Mouse (Mus musculus) lung, postnatal 36 days (tissue): Measurements from ENCODE around the gene Plekhm2.

Experiments used
- DNase-seq: peaks from one replicate; pipeline ENCODE4 v3.0.0; 2022; ENCODE audit warnings: mixed read lengths

Plekhm2 gene

GRCm38 (mm10) chr4:141664799-141665198 is at the start of gene Plekhm2:
Gene Plekhm2, minus strand, starts transcription at chr4:141664899.
- no peak for DNase-seq

- peak; percentile 33 for DNase-seq
These were observed 49.0 kb upstream of the Plekhm2 start for GRCm38 (mm10) chr4:141713598-141714142.

- no peak for DNase-seq
These were observed 46.6 kb upstream of the Plekhm2 start for GRCm38 (mm10) chr4:141711250-141711649.

- DNase-seq: peak; percentile 34
These were observed 44.3 kb upstream of the Plekhm2 start for GRCm38 (mm10) chr4:141708971-141709370.

GRCm38 (mm10) chr4:141708005-141708404 is 43.3 kb upstream of the Plekhm2 start:
- DNase-seq: peak; percentile 36

GRCm38 (mm10) chr4:141705331-141705730 is 40.6 kb upstream of the Plekhm2 start:
- DNase-seq: peak; percentile 35

- peak; percentile 22 for DNase-seq
These were observed 39.9 kb upstream of the Plekhm2 start for GRCm38 (mm10) chr4:141704625-141705024.

- DNase-seq: no peak
These were observed 30.0 kb upstream of the Plekhm2 start for GRCm38 (mm10) chr4:141694719-141695118.

- no peak for DNase-seq
These were observed 23.8 kb upstream of the Plekhm2 start for GRCm38 (mm10) chr4:141688505-141688904.

GRCm38 (mm10) chr4:141686525-141686924 is 21.8 kb upstream of the Plekhm2 start:
- DNase-seq: no peak

- peak; percentile 73 for DNase-seq
These were observed 21.4 kb upstream of the Plekhm2 start for GRCm38 (mm10) chr4:141686093-141686492.

- DNase-seq: no peak
These were observed 20.8 kb upstream of the Plekhm2 start, which contains the start of gene Rsc1a1 for GRCm38 (mm10) chr4:141685499-141685898. Gene Rsc1a1, minus strand, starts transcription at chr4:141685599.

GRCm38 (mm10) chr4:141682706-141683230 is 18.1 kb upstream of the Plekhm2 start:
- peak; percentile 48 for DNase-seq

GRCm38 (mm10) chr4:141681767-141682166 is 17.1 kb upstream of the Plekhm2 start:
- peak; percentile 68 for DNase-seq

GRCm38 (mm10) chr4:141680892-141681291 is 16.2 kb upstream of the Plekhm2 start:
- no peak for DNase-seq

GRCm38 (mm10) chr4:141679016-141679415 is 14.3 kb upstream of the Plekhm2 start:
- no peak for DNase-seq

- no peak for DNase-seq
These were observed 11.8 kb upstream of the Plekhm2 start for GRCm38 (mm10) chr4:141676462-141676979.

- no peak for DNase-seq
These were observed 7.6 kb upstream of the Plekhm2 start for GRCm38 (mm10) chr4:141672325-141672724.

- no peak for DNase-seq
These were observed 6.7 kb upstream of the Plekhm2 start for GRCm38 (mm10) chr4:141671389-141671788.

- DNase-seq: peak; percentile 86
These were observed 5.4 kb upstream of the Plekhm2 start for GRCm38 (mm10) chr4:141669898-141670712.

GRCm38 (mm10) chr4:141664011-141664745 is 521 bp downstream of the Plekhm2 start:
- peak; percentile 82 for DNase-seq

GRCm38 (mm10) chr4:141663122-141663931 is 1.4 kb downstream of the Plekhm2 start:
- no peak for DNase-seq
